Mouse (Mus musculus): ENCODE data around the gene Mbnl1. TPM values are rescaled to one million over a fixed set of nuclear protein-coding genes. Genes with fewer than 3 reads are reported as not detected.

The Mbnl1 gene
- total RNA-seq, 2 experiments from 2014 or later: 195 to 217 TPM

GRCm38 (mm10) chr3:60513746-60514145 is 41.1 kb downstream of the Mbnl1 start:
- no peak for DNase-seq
- intact Hi-C loops (cut with DNase I): no loop called here

- no peak for DNase-seq
- intact Hi-C loops (cut with DNase I): no loop called here
Measured at GRCm38 (mm10) chr3:60515430-60515829, 42.8 kb downstream of the Mbnl1 start.

GRCm38 (mm10) chr3:60516054-60516674 is 43.5 kb downstream of the Mbnl1 start:
- peak; percentile 69 to 72 for DNase-seq
- intact Hi-C loops (cut with DNase I): loop anchor here (1.0 kb wide), 1 partner anchor 14 kb away; no protein-coding TSS in a partner anchor

- no peak for DNase-seq
- intact Hi-C loops (cut with DNase I): no loop called here
Measured at GRCm38 (mm10) chr3:60517234-60517787, 44.7 kb downstream of the Mbnl1 start.

GRCm38 (mm10) chr3:60519337-60519736 is 46.7 kb downstream of the Mbnl1 start:
- no peak for DNase-seq
- intact Hi-C loops (cut with DNase I): no loop called here

- DNase-seq: no peak
- intact Hi-C loops (cut with DNase I): no loop called here
Measured at GRCm38 (mm10) chr3:60524127-60524526, 51.5 kb downstream of the Mbnl1 start.

- no peak for DNase-seq
- intact Hi-C loops (cut with DNase I): no loop called here
Measured at GRCm38 (mm10) chr3:60531286-60531685, 58.7 kb downstream of the Mbnl1 start.

GRCm38 (mm10) chr3:60531826-60532225 is 59.2 kb downstream of the Mbnl1 start:
- intact Hi-C loops (cut with DNase I): no loop called here
- DNase-seq: no peak

- intact Hi-C loops (cut with DNase I): no loop called here
- no peak for DNase-seq
Measured at GRCm38 (mm10) chr3:60535224-60535623, 62.6 kb downstream of the Mbnl1 start.

- DNase-seq: no peak
Measured at GRCm38 (mm10) chr3:60537063-60537462, 64.4 kb downstream of the Mbnl1 start.

GRCm38 (mm10) chr3:60538214-60538971 is 65.8 kb downstream of the Mbnl1 start:
- DNase-seq: no peak
- intact Hi-C loops (cut with DNase I): no loop called here

More at GRCm38 (mm10) chr3:60537063-60537462, 64.4 kb downstream of the Mbnl1 start:
- intact Hi-C loops (cut with DNase I): no loop called here

GRCm38 (mm10) chr3:60541121-60541520 is 68.5 kb downstream of the Mbnl1 start:
- no peak for DNase-seq
- intact Hi-C loops (cut with DNase I): no loop called here

GRCm38 (mm10) chr3:60546196-60546595 is 73.6 kb downstream of the Mbnl1 start:
- no peak for DNase-seq
- intact Hi-C loops (cut with DNase I): no loop called here

GRCm38 (mm10) chr3:60546904-60547303 is 74.3 kb downstream of the Mbnl1 start:
- intact Hi-C loops (cut with DNase I): no loop called here
- no peak for DNase-seq

GRCm38 (mm10) chr3:60550492-60550891 is 77.9 kb downstream of the Mbnl1 start:
- intact Hi-C loops (cut with DNase I): no loop called here
- no peak for DNase-seq

- intact Hi-C loops (cut with DNase I): no loop called here
- no peak for DNase-seq
Measured at GRCm38 (mm10) chr3:60551650-60552049, 79.0 kb downstream of the Mbnl1 start.

- no peak for DNase-seq
- intact Hi-C loops (cut with DNase I): no loop called here
Measured at GRCm38 (mm10) chr3:60553011-60553410, 80.4 kb downstream of the Mbnl1 start.

GRCm38 (mm10) chr3:60556596-60556995 is 84.0 kb downstream of the Mbnl1 start:
- intact Hi-C loops (cut with DNase I): no loop called here

GRCm38 (mm10) chr3:60558252-60558862 is 85.7 kb downstream of the Mbnl1 start:
- intact Hi-C loops (cut with DNase I): no loop called here
- DNase-seq: no peak

More at GRCm38 (mm10) chr3:60556596-60556995, 84.0 kb downstream of the Mbnl1 start:
- DNase-seq: no peak

GRCm38 (mm10) chr3:60559762-60560161 is 87.1 kb downstream of the Mbnl1 start:
- DNase-seq: no peak
- intact Hi-C loops (cut with DNase I): no loop called here

GRCm38 (mm10) chr3:60563529-60564243 is 91.1 kb downstream of the Mbnl1 start:
- intact Hi-C loops (cut with DNase I): no loop called here
- no peak for DNase-seq
